Mouse (Mus musculus) gastrocnemius, adult 8-10 months (tissue): ENCODE measurements around the gene Hoxc10. TPM values are rescaled to one million over a fixed set of nuclear protein-coding genes. Genes with fewer than 3 reads are reported as not detected.

ENCODE experiments used
- DNase-seq, 2 experiments: peaks; one replicate each; pipeline ENCODE4 v3.0.0; 2022; ENCODE audit warnings: low spot score in 2 of 2
- total RNA-seq, 4 experiments: library from RNA; stranded (reverse); gene quantifications; 2 replicates each; pipeline ENCODE4 v1.2.4; 2022

Gene Hoxc10
- total RNA-seq, 4 experiments from 2014 or later = 77.4 to 106 (median 88.9) TPM

GRCm38 (mm10) chr15:102967312-102967510, 615 bp downstream of the Hoxc10 start, which contains the start of gene Hoxc5:
TSS of gene Hoxc5 (plus strand) at chr15:102967443.
- DNase-seq = no peak

- DNase-seq = no peak
Observed at GRCm38 (mm10) chr15:102967511-102968397, 1.2 kb downstream of the Hoxc10 start.

- DNase-seq = no peak
Observed at GRCm38 (mm10) chr15:102969296-102969695, 2.7 kb downstream of the Hoxc10 start.

- DNase-seq = no peak
Observed at GRCm38 (mm10) chr15:102970740-102971139, 4.1 kb downstream of the Hoxc10 start.

GRCm38 (mm10) chr15:102972254-102972653, 5.7 kb downstream of the Hoxc10 start:
- DNase-seq = no peak

- DNase-seq = no peak
Observed at GRCm38 (mm10) chr15:102972753-102973152, 6.2 kb downstream of the Hoxc10 start.

- no peak for DNase-seq
Observed at GRCm38 (mm10) chr15:102975034-102975433, 8.4 kb downstream of the Hoxc10 start.

GRCm38 (mm10) chr15:102975688-102976111, 9.1 kb downstream of the Hoxc10 start:
- no peak for DNase-seq

GRCm38 (mm10) chr15:102976171-102976570, 9.6 kb downstream of the Hoxc10 start, which contains the start of gene Hoxc9:
TSS of gene Hoxc9 (plus strand) at chr15:102976439.
- no peak for DNase-seq

- DNase-seq = no peak
Observed at GRCm38 (mm10) chr15:102976631-102977422, 10.2 kb downstream of the Hoxc10 start.

- no peak for DNase-seq
Observed at GRCm38 (mm10) chr15:102977423-102977974, 10.9 kb downstream of the Hoxc10 start.

GRCm38 (mm10) chr15:102978615-102979515, 12.3 kb downstream of the Hoxc10 start:
- DNase-seq = no peak

- no peak for DNase-seq
Observed at GRCm38 (mm10) chr15:102979936-102980335, 13.3 kb downstream of the Hoxc10 start.

- DNase-seq = no peak
Observed at GRCm38 (mm10) chr15:102980352-102980751, 13.8 kb downstream of the Hoxc10 start.

- no peak for DNase-seq
Observed at GRCm38 (mm10) chr15:102980912-102981311, 14.3 kb downstream of the Hoxc10 start.

- DNase-seq = no peak
Observed at GRCm38 (mm10) chr15:102981379-102982288, 15.0 kb downstream of the Hoxc10 start.

GRCm38 (mm10) chr15:102983716-102984115, 17.1 kb downstream of the Hoxc10 start:
- no peak for DNase-seq

GRCm38 (mm10) chr15:102984521-102984920, 17.9 kb downstream of the Hoxc10 start:
- DNase-seq = no peak

GRCm38 (mm10) chr15:102984925-102985324, 18.3 kb downstream of the Hoxc10 start:
- no peak for DNase-seq
